ENCODE assay signal across 20 mouse cellular contexts in genomic region chr6:85230762-85231161, GRCm38 (mm10). TPM values are rescaled to one million over a fixed set of nuclear protein-coding genes. Genes with fewer than 3 reads are reported as not detected.
DNase-seq lines count a peak whose midpoint lies in the region; ATAC-seq and TF ChIP-seq lines count a peak whose summit lies in the region.
"Had no signal": no experiment of that assay in that cellular context is flagged by ENCODE, and none has a peak within 500 bp of the region (broad histone marks: within the 10 kb centered on the region; RNA-seq: fewer than 3 reads in every experiment).

No protein-coding gene starts in this region.

- TF ChIP-seq EP300 in stomach, postnatal 0 days (optimal IDR thresholded peaks at IDR 0.05) = no peak

- H3K36me3 ChIP-seq in intestine, embryonic 15.5 days = no peaks in the 10 kb centered on the region
- H3K36me3 ChIP-seq in intestine, embryonic 16.5 days (ENCODE audit: control insufficient read depth, insufficient read depth, low read length) = no peaks in the 10 kb centered on the region
- H3K36me3 ChIP-seq in stomach, postnatal 0 days (ENCODE audit: control insufficient read depth, insufficient read depth, low read length) = no peaks in the 10 kb centered on the region
- no peaks in the 10 kb centered on the region for H3K36me3 ChIP-seq in forebrain, embryonic 11.5 days (ENCODE audit: control insufficient read depth, insufficient read depth, low read length)
- H3K36me3 ChIP-seq: embryonic facial prominence, embryonic 10.5 days; embryonic facial prominence, embryonic 12.5 days; forebrain, embryonic 12.5 days had no signal

- H3K9ac ChIP-seq in intestine, embryonic 15.5 days = no peak overlapping the region
- H3K9ac ChIP-seq in intestine, embryonic 16.5 days (ENCODE audit: low read depth, low read length) = no peak overlapping the region
- no peak overlapping the region for H3K9ac ChIP-seq in stomach, postnatal 0 days (ENCODE audit: low read length)
- H3K9ac ChIP-seq in forebrain, embryonic 11.5 days (ENCODE audit: low read length) = no peak overlapping the region
- H3K9ac ChIP-seq: embryonic facial prominence, embryonic 12.5 days; forebrain, embryonic 12.5 days had no signal

- TF ChIP-seq CTCF in stomach, postnatal 0 days (IDR thresholded peaks at IDR 0.05; ENCODE audit: low read depth) = no peak

- 39% methylated on average over 3 of the region's 3 CpGs for WGBS in intestine, embryonic 15.5 days
- WGBS in intestine, embryonic 16.5 days = 47% methylated on average over 3 of the region's 3 CpGs
- 52% methylated on average over 3 of the region's 3 CpGs for WGBS in stomach, postnatal 0 days
- 86% methylated on average over 3 of the region's 3 CpGs for WGBS in forebrain, embryonic 11.5 days

- H3K27ac ChIP-seq in intestine, embryonic 15.5 days = no peak overlapping the region
- no peak overlapping the region for H3K27ac ChIP-seq in intestine, embryonic 16.5 days (ENCODE audit: low read length)
- no peak overlapping the region for H3K27ac ChIP-seq in stomach, postnatal 0 days (replicated peaks)
- no peak overlapping the region for H3K27ac ChIP-seq in forebrain, embryonic 11.5 days (ENCODE audit: low read depth, low read length)
- H3K27ac ChIP-seq: embryonic facial prominence, embryonic 10.5 days; embryonic facial prominence, embryonic 12.5 days; forebrain, embryonic 12.5 days had no signal

- no peak overlapping the region for H3K4me3 ChIP-seq in intestine, embryonic 15.5 days (replicated peaks)
- no peak overlapping the region for H3K4me3 ChIP-seq in intestine, embryonic 16.5 days (ENCODE audit: low read length)
- H3K4me3 ChIP-seq in stomach, postnatal 0 days (ENCODE audit: low read depth, low read length) = no peak overlapping the region
- H3K4me3 ChIP-seq in forebrain, embryonic 11.5 days (ENCODE audit: low read depth, low read length) = no peak overlapping the region
- H3K4me3 ChIP-seq: embryonic facial prominence, embryonic 10.5 days; embryonic facial prominence, embryonic 12.5 days; forebrain, embryonic 12.5 days had no signal

- H3K4me2 ChIP-seq in intestine, embryonic 15.5 days (replicated peaks) = no peak overlapping the region
- no peak overlapping the region for H3K4me2 ChIP-seq in intestine, embryonic 16.5 days (ENCODE audit: low read depth, low read length)
- H3K4me2 ChIP-seq in stomach, postnatal 0 days (replicated peaks; ENCODE audit: low read depth) = no peak overlapping the region
- H3K4me2 ChIP-seq in forebrain, embryonic 11.5 days (ENCODE audit: low read depth, low read length, severe bottlenecking) = no peak overlapping the region
- H3K4me2 ChIP-seq: embryonic facial prominence, embryonic 12.5 days; forebrain, embryonic 12.5 days had no signal

- peak; percentile 63 for ATAC-seq in intestine, embryonic 15.5 days
- ATAC-seq in intestine, embryonic 16.5 days = peak; percentile 37
- ATAC-seq in stomach, postnatal 0 days (ENCODE audit: low FRiP score, low TSS enrichment) = no peak; the same call in 1 of the 2 replicates
- no peak for ATAC-seq in forebrain, embryonic 11.5 days (replicated peaks; ENCODE audit: low FRiP score)
- ATAC-seq in megakaryocyte progenitor cell, adult 5-6 weeks (replicated peaks; ENCODE audit: poor library complexity) = no peak

- no peaks in the 10 kb centered on the region for H3K27me3 ChIP-seq in intestine, embryonic 15.5 days (replicated peaks)
- H3K27me3 ChIP-seq in intestine, embryonic 16.5 days (replicated peaks; ENCODE audit: control insufficient read depth, insufficient read depth, low read length) = no peaks in the 10 kb centered on the region
- H3K27me3 ChIP-seq in stomach, postnatal 0 days (ENCODE audit: control insufficient read depth, insufficient read depth, low read length) = no peaks in the 10 kb centered on the region
- H3K27me3 ChIP-seq in forebrain, embryonic 11.5 days (ENCODE audit: control insufficient read depth, insufficient read depth, low read length) = no peaks in the 10 kb centered on the region
- H3K27me3 ChIP-seq: embryonic facial prominence, embryonic 12.5 days had no signal

- H3K9me3 ChIP-seq in intestine, embryonic 15.5 days = no peaks in the 10 kb centered on the region
- H3K9me3 ChIP-seq in intestine, embryonic 16.5 days (ENCODE audit: control insufficient read depth, low read length) = no peaks in the 10 kb centered on the region
- H3K9me3 ChIP-seq in stomach, postnatal 0 days (ENCODE audit: control insufficient read depth, low read length) = no peaks in the 10 kb centered on the region
- no peaks in the 10 kb centered on the region for H3K9me3 ChIP-seq in forebrain, embryonic 11.5 days (ENCODE audit: control insufficient read depth, low read length)
- H3K9me3 ChIP-seq: embryonic facial prominence, embryonic 10.5 days; embryonic facial prominence, embryonic 12.5 days; forebrain, embryonic 12.5 days had no signal

- H3K4me1 ChIP-seq in intestine, embryonic 15.5 days (replicated peaks) = peaks cover 13% of the 10 kb centered on the region
- peaks cover 12% of the 10 kb centered on the region; the same call in 1 of the 2 replicates for H3K4me1 ChIP-seq in intestine, embryonic 16.5 days (ENCODE audit: control insufficient read depth, insufficient read depth, low read length)
- no peaks in the 10 kb centered on the region for H3K4me1 ChIP-seq in stomach, postnatal 0 days (replicated peaks; ENCODE audit: control insufficient read depth, insufficient read depth)
- peaks cover 27% of the 10 kb centered on the region for H3K4me1 ChIP-seq in forebrain, embryonic 11.5 days (replicated peaks; ENCODE audit: control insufficient read depth, insufficient read depth, low read length)

- DNase-seq in stomach, postnatal 0 days (ENCODE audit: low spot score) = peak; percentile 51
- no peak for DNase-seq in forebrain, embryonic 11.5 days (ENCODE audit: low spot score)
- no peak for DNase-seq in heart, adult 11 months
- DNase-seq: adrenal gland, adult 2 months; adrenal gland, postnatal 10 days; adrenal gland, postnatal 25 days; cerebellum, adult 11 months; cerebellum, adult 18-20 months; cerebellum, adult 8-10 months; cerebellum, adult 9-11 months; cerebellum, postnatal 25 days had no signal

RNA-seq across cellular contexts. Expression of gene Emx1, which starts 43.5 kb away (rescaled TPM):
- polyA plus RNA-seq in intestine, embryonic 15.5 days (2015; fragmentation: Nextera tagmentation; extraction: Ambion mirVana) = not detected in 2 replicates
- 0.10 TPM in 1 of 2 replicates, not detected in the other for polyA plus RNA-seq in intestine, embryonic 16.5 days (2015; fragmentation: Nextera tagmentation; extraction: Ambion mirVana)
- not detected in 2 replicates for polyA plus RNA-seq in stomach, postnatal 0 days (2015; fragmentation: Nextera tagmentation; extraction: Ambion mirVana)
- 63.5 and 67.2 TPM in 2 replicates for polyA plus RNA-seq in forebrain, embryonic 11.5 days (2014; fragmentation: Nextera tagmentation; extraction: Ambion mirVana)
- not detected in 2 replicates for total RNA-seq in megakaryocyte progenitor cell, adult 5-6 weeks (2015)
- not detected in 2 replicates for total RNA-seq in megakaryocyte progenitor cell, adult 5-6 weeks (2017)
- total RNA-seq: adrenal gland, adult 2 months; adrenal gland, postnatal 10 days; adrenal gland, postnatal 25 days; ES-E14; MEL had no signal
- polyA plus RNA-seq: adrenal gland, adult 2 months; C2C12 had no signal

Comparison
In these comparisons a context has a peak if more than half of its experiments do, and no peak if none do; other contexts are left out.
1. ATAC-seq: peak in intestine, embryonic 15.5 days (single experiment) and intestine, embryonic 16.5 days (single experiment); none in stomach, postnatal 0 days (single experiment), forebrain, embryonic 11.5 days (single experiment) and megakaryocyte progenitor cell, adult 5-6 weeks (single experiment).
2. RNA of gene Emx1, which starts 43.5 kb away (polyA plus RNA-seq): 63.5 to 67.2 TPM in forebrain, embryonic 11.5 days; 0.10 TPM in intestine, embryonic 16.5 days, not detected in intestine, embryonic 15.5 days and not detected in stomach, postnatal 0 days; every median in the first group is over 10 times any median in the second.